Mouse (Mus musculus) thymus, postnatal 36 days (tissue): ENCODE measurements around the gene Tenm3.

ENCODE experiments used
- DNase-seq, 2 experiments: peaks; one replicate each; pipeline ENCODE4 v3.0.0; 2022; ENCODE audit warnings: mixed read lengths in 2 of 2

The Tenm3 gene

DNA sequence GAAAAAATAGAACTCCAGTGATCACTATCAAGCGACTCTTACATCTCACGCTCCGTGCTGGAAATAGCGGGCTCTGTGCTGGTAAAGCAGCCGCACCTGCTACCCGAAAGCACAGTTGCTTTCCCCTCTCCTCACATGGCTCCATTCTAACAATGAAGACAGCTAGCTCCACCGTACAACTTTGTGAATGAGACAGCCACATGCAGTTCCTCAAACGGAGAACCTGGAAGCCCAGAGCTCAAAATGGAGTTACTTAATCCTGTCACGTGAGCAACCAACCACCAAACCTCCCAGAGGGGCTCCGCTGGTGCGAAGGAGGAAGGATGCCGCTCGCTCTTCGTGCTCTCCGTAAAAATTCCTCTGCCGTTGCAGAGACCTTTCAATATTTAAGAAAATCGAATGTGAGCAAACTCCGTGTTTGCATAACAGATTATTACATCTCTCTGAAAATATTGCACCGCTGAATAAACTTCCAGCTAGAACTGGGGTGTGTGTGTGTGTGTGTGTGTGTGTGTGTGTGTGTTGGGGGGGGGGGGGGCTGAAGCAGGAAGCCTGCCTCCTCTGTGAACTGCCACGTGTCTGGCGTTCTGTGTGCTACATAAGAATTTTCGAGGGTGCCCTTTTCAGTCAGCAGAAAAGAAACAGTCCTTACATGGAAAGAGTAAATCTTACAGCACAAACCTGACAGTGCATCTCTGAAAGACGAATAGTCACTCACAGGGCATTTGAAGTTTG is 103.4 kb downstream of the Tenm3 start:
- DNase-seq = no peak

DNA sequence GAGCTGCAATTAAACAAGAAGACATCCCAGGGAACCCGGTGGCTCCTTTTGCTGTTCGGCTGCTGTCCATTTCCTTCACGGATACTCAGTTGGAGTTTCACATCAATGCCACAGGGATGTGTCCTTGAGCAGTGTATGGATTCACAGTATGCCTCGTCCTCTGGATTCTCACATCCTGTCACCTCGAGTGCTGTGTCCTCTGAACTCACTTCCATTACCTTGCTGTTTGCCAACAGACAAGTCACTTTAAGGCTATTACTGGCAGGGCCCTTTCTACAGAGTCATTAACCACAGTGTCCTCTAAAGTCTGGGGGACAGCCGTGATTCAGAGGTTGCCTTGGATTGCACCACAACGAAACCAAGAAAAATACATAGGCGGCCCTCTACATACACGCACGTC is 110.0 kb downstream of the Tenm3 start:
- DNase-seq = no peak

DNA sequence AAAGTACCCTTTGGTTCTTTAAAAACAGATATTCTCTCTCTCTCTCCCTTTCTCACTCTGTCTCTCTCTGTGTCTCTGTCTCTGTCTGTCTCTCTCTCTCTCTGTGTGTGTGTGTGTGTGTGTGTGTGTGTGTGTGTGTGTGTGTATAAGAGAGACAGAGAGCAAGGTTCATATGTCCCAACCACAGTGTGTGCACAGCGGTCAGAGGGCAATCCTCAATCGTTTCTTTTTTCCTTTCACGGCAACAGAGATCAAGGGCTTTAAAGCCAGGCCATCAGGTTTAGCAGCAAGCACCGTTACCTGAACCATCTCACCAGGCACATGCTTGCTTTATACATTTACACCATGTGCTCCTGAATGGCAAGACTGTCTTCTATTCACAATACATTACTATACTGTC is 110.7 kb downstream of the Tenm3 start:
- no peak for DNase-seq

DNA sequence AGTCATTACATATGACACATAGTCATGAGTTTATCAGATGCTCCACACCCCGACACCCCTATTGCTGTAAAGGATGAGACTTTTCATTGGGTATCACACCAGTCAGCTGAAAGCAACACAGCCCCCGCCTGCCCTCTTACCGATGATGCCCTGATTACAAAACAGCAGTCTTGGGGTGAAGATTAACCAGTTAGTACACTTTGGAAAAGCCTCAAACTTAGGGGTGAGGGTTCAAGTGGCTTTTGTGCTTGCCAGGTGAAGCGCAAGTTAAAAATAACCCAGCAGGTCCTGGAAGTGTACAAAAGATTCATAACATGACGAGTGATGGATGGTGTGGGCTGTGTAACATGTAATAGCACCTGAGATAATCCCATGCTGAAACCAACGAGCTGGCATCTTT is 113.0 kb downstream of the Tenm3 start:
- DNase-seq = no peak

DNA sequence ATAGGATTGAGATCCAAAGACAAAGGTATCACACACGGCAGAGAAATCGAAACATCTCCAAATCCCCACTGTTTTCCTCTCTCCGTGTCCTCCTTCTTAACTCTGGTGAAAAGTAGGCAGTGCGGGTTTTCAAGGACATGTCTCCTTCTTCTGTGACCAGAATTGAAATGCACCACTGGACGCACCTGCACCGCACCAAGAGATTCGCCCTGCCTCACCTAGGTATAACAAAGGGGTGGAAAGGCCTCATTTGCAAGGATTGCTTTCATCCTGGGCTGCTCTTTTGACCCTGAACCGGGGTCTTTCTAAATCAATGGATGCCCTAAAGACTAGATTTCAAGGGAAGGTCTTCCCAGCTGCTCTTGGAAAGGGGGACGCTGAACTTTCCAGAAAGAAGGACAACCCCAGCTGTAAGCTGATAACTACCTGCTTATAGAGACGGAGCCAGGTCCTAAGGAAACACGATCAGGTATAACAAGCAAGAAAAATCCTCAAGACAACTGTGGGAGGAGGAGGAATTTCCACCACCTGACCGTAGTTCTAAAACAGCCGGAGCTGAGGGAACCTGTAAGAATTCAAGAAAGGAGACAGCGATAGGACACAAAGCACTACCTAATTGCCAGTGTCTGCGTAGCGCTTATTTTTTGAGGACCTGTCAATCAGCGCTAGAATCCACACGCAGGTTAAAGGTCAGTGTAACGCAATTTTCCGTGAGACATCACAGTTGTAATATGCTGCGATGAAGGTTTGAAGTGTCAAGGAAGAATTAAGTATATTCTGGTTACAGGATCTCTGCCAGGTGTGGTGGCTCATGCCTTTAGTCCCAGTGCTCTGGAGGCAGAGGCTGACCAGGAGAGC is 114.7 kb downstream of the Tenm3 start:
- no peak for DNase-seq

DNA sequence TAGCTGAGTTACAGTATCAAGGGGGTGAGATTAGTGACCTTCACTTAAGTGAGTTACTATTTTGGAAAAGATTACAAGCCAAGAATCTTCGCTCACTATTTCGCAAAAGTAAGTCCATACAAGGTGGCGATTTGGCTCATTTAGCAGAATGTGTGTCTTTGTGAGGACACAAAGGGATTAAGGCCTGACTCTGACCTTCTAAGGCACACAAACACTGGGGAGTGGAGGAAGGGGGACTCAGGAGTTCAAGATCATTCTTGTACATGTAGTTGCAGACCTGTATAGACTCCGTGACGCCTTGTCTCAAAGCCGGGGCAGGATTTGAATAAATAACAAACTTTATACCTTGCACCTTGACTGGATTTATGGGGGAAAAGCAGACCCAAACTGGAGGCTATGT is 115.7 kb downstream of the Tenm3 start:
- DNase-seq = no peak

DNA sequence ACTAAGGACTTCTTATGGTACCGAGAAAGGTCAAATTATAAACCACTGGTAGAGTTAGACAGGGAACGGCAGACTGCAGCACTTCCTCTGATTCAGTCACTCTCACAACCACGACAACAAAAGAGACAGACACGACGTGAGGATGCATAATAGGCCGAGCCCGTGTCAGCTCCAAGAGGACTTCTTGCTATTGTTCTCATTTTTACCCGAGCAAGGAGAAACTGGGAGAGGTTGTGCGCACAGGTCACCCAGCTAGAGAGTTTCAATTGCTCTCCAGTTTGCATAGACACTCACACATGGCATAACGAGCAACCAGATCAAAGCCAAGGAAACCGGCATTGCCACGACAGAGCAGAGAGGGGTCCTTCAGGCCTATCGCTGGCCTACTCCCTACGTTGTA is 121.0 kb downstream of the Tenm3 start:
- no peak for DNase-seq

DNA sequence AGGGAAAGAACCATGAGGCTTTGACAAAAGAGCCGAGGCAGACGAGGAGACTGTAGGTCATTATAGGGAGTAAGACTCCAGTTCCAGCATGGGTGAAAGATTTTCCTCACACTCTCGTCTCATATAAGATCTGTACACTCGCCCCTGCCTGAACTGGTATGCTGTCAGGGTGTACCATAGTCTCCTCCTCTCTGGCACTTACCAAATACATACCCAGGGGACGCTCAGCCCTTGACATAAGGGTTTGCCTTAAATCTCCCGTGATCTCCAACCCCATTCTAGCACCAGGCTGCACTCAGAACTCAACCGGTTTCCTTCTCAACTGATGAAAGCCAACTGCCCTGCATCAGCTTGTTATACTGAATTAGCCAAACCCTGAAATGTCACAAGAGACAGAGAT is 121.4 kb downstream of the Tenm3 start:
- no peak for DNase-seq

DNA sequence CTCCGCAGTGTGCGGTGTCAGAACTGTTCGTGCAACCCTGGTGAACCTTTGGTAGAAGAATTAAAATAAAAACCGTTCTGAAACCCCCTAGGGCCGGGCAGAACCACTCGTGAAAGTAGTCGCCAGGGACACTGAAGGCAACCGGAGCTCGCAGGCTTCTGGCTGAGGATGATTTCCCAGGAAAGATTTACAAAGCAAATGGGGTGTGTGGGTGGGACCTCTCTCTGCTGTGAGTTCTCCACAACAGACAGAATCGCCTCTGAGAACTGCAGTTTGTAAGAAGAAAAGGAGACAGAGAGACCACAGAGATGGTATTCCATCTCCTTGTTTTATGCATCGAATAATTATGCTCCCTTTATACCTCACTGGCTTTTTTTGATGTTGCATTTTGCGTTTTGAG is 122.4 kb downstream of the Tenm3 start:
- no peak for DNase-seq

DNA sequence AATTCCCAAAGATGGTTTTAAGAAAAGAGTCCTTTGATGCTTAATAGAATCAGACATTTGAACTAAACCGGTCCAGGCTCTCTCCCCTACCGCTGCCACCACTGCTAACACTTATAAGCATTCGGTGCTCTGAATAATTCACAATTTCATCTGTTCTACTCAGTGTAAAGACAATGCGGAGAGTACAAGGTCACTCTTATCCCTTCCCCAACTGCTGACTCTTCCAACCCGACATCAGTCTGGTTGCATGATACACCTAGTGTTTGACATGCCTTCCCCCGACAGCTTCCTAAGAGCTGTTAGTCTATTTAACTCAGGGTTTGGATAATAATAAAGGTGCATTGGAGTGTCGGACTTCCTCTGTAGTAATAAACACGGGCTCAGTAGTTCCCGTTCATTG is 128.1 kb downstream of the Tenm3 start:
- no peak for DNase-seq

DNA sequence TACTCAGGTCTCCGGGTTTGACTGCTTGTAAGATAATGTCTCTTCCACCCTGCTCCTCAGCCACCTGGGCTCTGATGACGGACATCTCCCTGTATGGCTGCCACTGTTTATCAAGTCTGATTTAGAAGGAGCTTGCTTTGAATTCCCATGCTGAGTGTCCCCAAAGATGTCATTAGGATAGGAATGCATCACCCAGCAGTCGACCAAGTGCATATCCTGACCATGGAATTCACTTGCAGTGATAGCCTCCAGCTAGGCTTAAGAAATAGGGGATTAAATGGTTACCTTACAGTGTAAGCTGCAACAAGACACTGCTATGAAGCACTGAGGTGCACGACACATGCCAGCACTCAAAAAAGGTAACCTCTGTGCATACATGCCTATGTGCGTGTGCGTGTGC is 137.1 kb downstream of the Tenm3 start:
- no peak for DNase-seq

DNA sequence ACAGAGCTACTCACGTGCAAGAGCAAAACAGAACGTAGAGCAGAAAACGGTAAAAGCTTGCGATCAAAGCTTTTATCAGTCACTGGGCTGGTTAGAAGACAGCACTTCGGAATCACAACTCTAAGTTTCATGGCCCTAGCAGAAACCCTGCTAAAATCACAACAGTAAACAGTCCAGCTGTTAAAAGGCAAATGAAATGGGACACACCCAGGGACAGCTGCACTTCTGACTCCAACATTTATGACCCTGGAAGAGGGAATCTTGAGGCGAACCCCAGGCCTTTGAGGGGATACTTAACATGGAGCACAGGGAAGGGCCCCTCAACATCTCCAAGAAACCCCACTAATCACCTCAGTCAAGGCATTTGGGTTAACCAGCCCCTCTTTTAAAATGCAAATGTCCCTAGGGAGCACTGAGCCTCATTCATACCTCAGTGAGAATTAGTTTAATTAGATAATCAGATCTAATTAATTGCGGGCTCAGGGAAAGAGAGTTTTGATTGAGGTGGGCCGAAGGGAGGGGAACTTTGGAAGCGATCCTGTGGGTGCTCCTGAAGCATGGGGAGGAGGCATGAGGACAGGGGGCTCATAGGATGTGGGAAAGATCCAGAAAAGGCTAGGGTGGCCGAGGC is 138.8 kb downstream of the Tenm3 start:
- no peak for DNase-seq

DNA sequence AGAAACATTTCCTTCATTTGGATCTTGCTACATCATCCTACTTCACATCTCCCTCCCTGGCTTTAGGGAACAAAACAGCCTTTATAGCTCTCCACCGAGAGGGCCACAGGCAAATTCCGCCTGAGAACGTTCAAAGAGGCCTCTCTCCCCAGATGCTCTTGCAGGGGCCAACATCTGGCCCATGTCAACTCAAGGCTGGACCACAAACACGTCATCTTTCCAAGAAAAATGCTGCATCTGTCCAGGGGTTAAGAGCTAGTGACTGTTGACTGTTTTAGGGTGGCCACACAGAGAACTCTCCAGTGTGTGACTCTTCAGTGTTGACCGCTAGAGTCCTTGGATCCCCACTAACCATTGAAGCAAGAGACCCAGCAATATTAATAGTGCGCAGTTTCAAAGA is 139.3 kb downstream of the Tenm3 start:
- DNase-seq = no peak

DNA sequence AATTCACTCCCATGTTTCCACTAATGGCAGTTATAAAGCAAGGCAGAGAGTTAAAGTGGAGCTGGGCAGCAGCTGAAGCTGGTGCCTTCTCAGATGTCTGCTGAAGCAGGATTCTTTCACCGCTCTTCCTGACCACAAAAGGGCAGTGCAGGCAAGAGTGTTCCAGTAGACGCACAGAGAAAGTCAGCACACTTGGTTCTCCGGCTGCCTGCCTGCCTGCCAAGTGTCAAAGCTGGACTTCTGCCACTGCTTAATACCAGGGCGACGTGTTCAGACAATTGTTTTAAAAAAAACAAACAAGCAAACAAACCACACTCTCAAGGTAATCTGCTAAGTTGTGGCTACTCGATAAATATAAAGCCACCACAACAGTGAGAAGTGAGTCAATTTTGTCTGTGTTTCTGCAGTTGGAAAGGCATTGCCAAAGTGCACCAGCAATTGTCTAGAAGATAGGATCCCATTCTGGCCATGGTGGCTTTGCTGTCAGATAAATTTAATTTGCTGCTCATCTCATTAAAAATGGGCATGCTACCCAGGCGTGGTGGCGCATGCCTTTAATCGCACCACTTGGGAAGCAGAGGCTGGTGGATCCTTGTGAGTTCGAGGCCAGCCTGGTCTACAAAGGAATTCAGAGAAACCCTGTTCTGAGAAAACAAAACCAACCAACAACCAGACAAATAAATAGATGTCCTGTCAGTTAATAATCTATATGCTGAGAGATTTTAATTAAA is 152.9 kb downstream of the Tenm3 start:
- DNase-seq = no peak

DNA sequence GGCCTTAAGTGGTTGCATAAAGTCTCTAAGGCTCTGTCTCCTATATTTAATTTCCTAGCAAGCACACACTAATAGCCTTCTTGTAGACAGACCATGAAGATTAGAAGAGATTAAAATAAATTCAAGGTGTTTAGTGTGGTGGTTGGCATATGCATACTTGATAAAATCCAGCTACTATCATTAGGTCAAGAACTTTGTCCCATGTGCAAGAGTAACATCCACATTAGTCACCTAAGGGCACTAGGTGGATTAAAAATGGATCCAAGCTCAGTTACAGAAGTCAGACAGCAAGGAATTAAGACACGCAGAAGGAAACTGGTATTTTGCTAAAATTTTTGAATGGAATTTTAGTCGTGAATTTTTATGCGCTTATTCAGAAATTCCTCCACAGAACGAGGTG is 155.0 kb downstream of the Tenm3 start:
- no peak for DNase-seq

DNA sequence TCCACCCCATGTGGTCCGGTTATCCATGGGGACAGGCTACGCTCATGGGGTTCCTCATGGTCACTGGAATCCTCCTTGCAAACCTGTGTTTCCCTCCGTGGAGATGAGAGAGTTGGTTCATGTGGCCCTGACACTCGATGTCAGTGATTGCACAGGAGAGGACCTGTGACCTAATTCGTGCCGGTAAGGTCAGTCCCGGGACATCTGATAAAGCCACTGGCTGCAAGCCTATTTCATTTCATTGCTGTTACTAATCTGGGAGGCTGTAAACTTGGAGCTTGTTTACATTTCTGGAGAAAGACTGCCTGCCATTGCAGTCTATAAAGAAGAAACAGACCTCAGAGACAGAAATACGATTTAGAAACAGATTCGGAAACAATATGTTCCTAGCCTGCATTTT is 155.6 kb downstream of the Tenm3 start:
- no peak for DNase-seq

DNA sequence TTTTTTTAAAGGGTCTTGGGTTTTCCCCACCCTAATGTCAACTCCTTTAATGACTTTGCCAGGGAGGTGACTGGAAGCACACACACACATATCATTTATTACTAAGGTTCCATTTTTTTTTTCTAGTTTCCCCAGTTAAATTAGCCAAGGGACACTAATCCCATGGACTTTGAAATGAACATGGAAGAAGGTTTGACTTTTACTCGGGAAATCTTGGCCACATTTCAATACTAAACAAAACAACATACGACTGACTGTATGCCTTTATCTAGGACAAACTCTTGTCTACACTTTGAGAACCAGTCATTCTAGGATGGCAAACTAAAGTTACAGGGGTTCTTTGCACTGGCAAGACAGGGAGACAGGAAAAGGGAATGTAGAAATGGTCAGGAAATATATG is 170.3 kb downstream of the Tenm3 start:
- no peak for DNase-seq

DNA sequence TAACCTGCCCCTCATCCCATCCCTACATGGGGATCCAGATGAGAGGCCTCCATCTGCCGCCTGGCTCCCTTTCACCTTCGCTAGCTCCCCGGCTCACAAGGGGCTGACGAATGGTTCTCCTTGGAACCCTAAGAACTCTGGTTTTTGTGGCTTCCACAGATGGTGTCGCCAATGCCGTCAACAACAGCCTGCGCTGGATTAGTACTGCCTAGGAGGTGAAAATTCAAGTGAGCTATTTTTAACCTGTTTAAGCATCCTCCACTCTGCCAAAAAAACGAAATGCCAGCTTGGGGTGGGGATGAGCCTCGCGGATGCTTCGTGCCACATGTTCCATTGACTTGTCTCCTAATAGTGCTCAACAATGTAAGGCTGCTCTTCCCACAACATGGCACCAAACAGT is 171.3 kb downstream of the Tenm3 start:
- no peak for DNase-seq

DNA sequence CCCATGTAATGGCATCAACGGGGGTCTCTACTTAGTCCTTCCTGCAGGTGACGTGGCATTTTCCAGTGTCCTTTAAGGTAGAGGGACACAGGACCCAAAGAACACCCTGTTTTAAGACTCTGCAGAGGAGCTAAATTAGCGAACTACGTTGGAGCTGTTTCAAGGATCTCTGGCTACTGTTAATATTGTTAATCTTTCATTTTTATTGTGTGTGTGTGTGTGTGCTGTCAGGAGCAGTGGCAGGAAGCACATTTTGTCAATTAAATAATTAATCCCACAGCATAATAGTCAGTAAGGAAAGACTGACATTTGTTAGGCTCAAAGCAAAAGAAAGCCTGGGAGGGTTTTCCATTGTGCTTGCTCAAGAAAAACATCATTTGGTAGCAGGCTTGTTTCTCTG is 172.4 kb downstream of the Tenm3 start:
- no peak for DNase-seq

DNA sequence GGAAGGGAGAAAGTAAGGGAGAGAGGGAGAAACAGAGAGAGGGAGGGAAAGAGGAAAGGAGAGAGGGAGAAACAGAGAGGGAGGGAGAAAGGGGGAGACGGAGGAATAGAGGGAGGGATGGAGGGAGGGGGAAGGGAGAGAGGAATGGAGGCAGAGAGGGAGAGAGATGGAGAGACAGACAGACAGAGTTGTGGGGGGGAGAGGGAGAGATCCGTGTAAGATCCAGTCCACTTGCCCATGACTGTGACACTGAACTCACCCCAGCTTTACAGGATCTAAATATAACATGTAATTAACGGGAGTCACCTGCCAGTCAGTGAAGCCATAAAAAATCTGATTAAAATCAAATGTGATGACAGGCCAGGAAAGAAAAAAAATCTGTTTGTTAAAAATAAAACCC is 172.9 kb downstream of the Tenm3 start:
- no peak for DNase-seq

DNA sequence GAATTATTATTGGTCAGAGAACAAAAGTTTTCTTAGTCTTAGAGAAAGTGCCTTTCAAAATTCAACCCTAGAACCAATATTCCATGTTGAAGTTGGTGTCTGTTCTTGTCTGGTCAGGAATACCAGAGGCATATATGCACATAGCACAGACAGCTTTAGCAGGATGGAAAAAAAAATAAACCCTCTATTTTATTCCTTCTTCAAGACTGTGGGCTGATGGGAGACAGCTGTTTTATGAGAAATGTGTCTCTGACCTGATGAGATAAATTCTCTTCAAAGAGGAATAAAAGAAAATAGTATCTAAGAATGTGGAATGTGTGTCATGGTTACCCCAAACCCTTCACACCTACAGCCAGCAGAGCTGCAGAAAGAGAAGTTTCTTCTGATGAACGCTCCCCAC is 173.4 kb downstream of the Tenm3 start:
- no peak for DNase-seq

DNA sequence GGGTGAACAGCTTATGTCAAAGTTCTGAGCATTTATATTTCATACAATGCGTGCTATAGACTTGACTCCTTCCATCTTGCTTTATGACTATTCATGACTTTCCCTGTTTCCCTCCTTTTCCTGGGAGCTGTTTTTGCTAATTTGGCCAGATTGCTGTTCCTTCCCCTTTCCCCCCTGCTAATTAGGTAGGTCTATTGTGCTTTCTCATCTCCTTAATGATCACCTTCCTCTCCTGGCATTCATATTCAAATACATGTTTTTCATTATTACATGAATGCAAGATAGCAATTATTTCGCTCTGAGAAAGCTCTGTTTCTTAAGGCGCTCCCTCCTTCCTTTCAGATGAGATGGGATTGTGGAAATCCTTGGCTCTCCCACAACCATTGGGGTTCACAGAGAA is 178.6 kb downstream of the Tenm3 start:
- no peak for DNase-seq

DNA sequence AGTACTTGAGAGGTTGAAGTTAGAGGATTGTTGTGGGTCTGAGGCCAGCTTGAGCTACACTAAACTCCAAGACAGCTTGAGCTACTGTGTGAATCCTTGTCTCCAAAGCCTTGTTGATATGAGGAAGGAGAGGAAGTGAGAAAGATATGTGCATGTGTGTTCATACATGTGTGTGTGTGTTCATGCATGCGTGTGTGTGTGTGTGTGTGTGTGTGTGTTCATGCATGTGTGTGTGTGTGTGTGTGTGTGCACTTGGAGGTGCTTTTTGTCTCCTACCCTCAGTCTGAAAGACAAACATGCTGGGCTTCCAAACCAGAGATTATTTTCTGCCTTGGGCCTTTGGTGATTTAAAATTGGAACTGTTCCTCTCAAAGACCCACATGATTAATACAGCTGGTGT is 184.5 kb downstream of the Tenm3 start:
- DNase-seq = no peak
